Comparison of ENCODE assay signal across 20 mouse cellular contexts in the genomic region with DNA sequence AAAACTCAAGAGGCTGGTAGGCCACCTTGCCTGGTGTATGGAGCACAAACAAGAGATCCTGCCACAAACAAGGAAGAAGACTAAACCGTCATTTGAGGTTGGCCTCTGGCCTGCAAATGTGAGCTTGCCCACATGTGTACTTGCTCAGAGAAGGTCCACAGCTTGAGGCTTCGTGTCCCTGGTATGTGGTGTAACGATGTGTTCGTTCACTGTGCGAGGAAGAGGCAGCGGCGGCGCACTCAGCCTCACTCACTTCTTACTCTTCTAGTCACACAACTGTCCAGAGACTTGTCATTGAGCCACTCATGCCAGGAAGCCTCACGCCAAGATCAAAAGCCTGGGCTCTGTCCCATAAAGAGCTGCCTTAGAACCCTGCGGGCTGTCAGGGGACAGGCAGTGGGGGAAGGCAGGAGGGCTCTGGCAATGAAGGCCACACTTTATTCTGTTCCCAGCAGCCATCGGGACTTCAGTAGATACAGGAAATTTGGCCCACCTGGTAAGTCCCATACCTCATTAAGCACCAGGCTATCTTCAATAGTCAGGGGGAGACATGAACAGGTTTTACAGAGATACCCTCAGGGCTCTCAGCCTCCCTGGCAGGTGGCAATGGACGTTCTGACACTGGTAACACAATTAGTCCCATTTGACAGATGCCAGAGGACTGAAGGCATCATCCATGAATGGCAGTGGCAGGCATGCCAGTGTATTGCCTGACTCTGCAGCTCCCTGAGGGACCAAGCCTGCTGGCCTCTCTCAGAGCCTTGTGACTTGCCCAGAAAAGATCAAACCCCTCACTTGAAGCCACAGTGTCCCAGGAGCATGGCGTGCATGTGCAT. TPM values are rescaled to one million over a fixed set of nuclear protein-coding genes. Genes with fewer than 3 reads are reported as not detected.
DNase-seq lines count a peak whose midpoint lies in the region; ATAC-seq and TF ChIP-seq lines count a peak whose summit lies in the region.
"Had no signal": no experiment of that assay in that cellular context is flagged by ENCODE, and none has a peak within 500 bp of the region (broad histone marks: within the 10 kb centered on the region; RNA-seq: fewer than 3 reads in every experiment).

No protein-coding gene starts in this region.

- no peaks in the 10 kb centered on the region for H3K36me3 ChIP-seq in lung, embryonic 15.5 days
- H3K36me3 ChIP-seq: embryonic facial prominence, embryonic 10.5 days; forebrain, embryonic 12.5 days; hindbrain, embryonic 13.5 days; limb, embryonic 13.5 days; liver, embryonic 15.5 days had no signal

- H3K27ac ChIP-seq in lung, embryonic 15.5 days = no peak overlapping the region
- H3K27ac ChIP-seq in embryonic fibroblast, embryonic 13.5 days (ENCODE audit: insufficient read depth, low read length) = peak overlapping the region; percentile 21; the same call in 1 of the 2 replicates
- H3K27ac ChIP-seq: embryonic facial prominence, embryonic 10.5 days; forebrain, embryonic 12.5 days; hindbrain, embryonic 13.5 days; layer of hippocampus, adult 2 months; limb, embryonic 13.5 days; liver, embryonic 15.5 days; stomach, postnatal 0 days had no signal

- no peaks in the 10 kb centered on the region for H3K27me3 ChIP-seq in lung, embryonic 15.5 days
- H3K27me3 ChIP-seq: forebrain, embryonic 12.5 days; hindbrain, embryonic 13.5 days; limb, embryonic 13.5 days; liver, embryonic 15.5 days had no signal

- DNase-seq in heart, adult 11 months = peak; percentile 92
- DNase-seq in heart, postnatal 10 days = no peak
- no peak for DNase-seq in lung, postnatal 14 days
- peak; percentile 29 for DNase-seq in adipocyte (ENCODE audit: low spot score)
- DNase-seq in thymus, adult 18-20 months = no peak
- DNase-seq: cerebellum, adult 9-10 months; kidney, adult 2 months; kidney, postnatal 10 days; layer of hippocampus, postnatal 36 days; right cerebral cortex, postnatal 4 days had no signal

- peak; percentile 48; the same call in 1 of the 2 replicates for ATAC-seq in lung, embryonic 15.5 days (ENCODE audit: borderline replicate concordance, extremely low read depth, low FRiP score, low TSS enrichment)
- ATAC-seq: inflammation-experienced regulatory T-cells, adult 6 months had no signal

- H3K4me2 ChIP-seq in lung, embryonic 15.5 days = no peak overlapping the region
- H3K4me2 ChIP-seq: forebrain, embryonic 12.5 days; hindbrain, embryonic 13.5 days; limb, embryonic 13.5 days; liver, embryonic 15.5 days had no signal

- peaks cover 28% of the 10 kb centered on the region for H3K4me1 ChIP-seq in lung, embryonic 15.5 days
- H3K4me1 ChIP-seq in embryonic fibroblast, embryonic 13.5 days (ENCODE audit: control insufficient read depth, insufficient read depth, low read length) = peaks cover 16% of the 10 kb centered on the region
- H3K4me1 ChIP-seq: embryonic facial prominence, embryonic 10.5 days; forebrain, embryonic 12.5 days; hindbrain, embryonic 13.5 days had no signal

- no peak overlapping the region for H3K4me3 ChIP-seq in lung, embryonic 15.5 days
- H3K4me3 ChIP-seq in embryonic fibroblast, embryonic 13.5 days (ENCODE audit: insufficient read depth, low read length) = no peak overlapping the region
- H3K4me3 ChIP-seq: embryonic facial prominence, embryonic 10.5 days; forebrain, embryonic 12.5 days; hindbrain, embryonic 13.5 days; layer of hippocampus, adult 2 months; limb, embryonic 13.5 days; liver, embryonic 15.5 days had no signal

- intact Hi-C loops in heart, postnatal 10 days (cut with DNase I) = loop anchor here (5.0 kb wide), 1 partner anchor 67 kb away; no protein-coding TSS in a partner anchor

- TF ChIP-seq CTCF in embryonic fibroblast, embryonic 13.5 days (IDR thresholded peaks at IDR 0.05; ENCODE audit: borderline replicate concordance, insufficient read depth, low read length) = no peak

- TF ChIP-seq POLR2A in embryonic fibroblast, embryonic 13.5 days (IDR thresholded peaks at IDR 0.05; ENCODE audit: low read depth, low read length) = no peak

- 50% methylated on average over 13 of the region's 13 CpGs for WGBS in lung, embryonic 15.5 days

- no peaks in the 10 kb centered on the region for H3K9me3 ChIP-seq in lung, embryonic 15.5 days
- H3K9me3 ChIP-seq: embryonic facial prominence, embryonic 10.5 days; forebrain, embryonic 12.5 days; hindbrain, embryonic 13.5 days; limb, embryonic 13.5 days; liver, embryonic 15.5 days had no signal

- no peak overlapping the region for H3K9ac ChIP-seq in lung, embryonic 15.5 days
- H3K9ac ChIP-seq: forebrain, embryonic 12.5 days; hindbrain, embryonic 13.5 days; limb, embryonic 13.5 days; liver, embryonic 15.5 days had no signal

RNA-seq across cellular contexts. Expression of a gene that starts 32.3 kb away (rescaled TPM):
- 10 to 100 TPM; 13.5 to 15.5 TPM for total RNA-seq in heart, postnatal 10 days (2021)
- polyA plus RNA-seq in lung, embryonic 15.5 days (2015; fragmentation: Nextera tagmentation; extraction: Ambion mirVana) = 9.1 and 10.0 TPM in 2 replicates
- 6.4 and 12.0 TPM in 2 replicates for polyA plus RNA-seq in embryonic fibroblast, embryonic 13.5 days (2011; ENCODE audit: insufficient read length, low read depth, missing spikeins)

Comparison
In these comparisons a context has a peak if more than half of its experiments do, and no peak if none do; other contexts are left out.
1. DNase-seq: peak in heart, adult 11 months (single experiment) and adipocyte (single experiment); none in heart, postnatal 10 days (0 of 2), lung, postnatal 14 days (single experiment) and thymus, adult 18-20 months (0 of 2).